Mouse (Mus musculus) cerebellum, adult (tissue): ENCODE results near the gene Defb29.

Source experiments
- ATAC-seq: cut with Nextera tagmentation; 2 replicates; pipeline ENCODE4 v1.9.2; 2017; ENCODE audit warnings: mild to moderate bottlenecking, moderate library complexity, mixed read lengths; ENCODE audit not compliant: insufficient number of reproducible peaks, low FRiP score, low TSS enrichment

The Defb29 gene

GRCm38 (mm10) chr2:152539944-152540710 lies at the start of gene Defb29:
Gene Defb29 (minus strand): TSS chr2:152540098.
- ATAC-seq, result no peak

GRCm38 (mm10) chr2:152589021-152589420 lies 49.1 kb upstream of the Defb29 start:
- ATAC-seq, result no peak

- no peak for ATAC-seq
These were observed 48.6 kb upstream of the Defb29 start for GRCm38 (mm10) chr2:152588450-152588849.

- ATAC-seq, result no peak
These were observed 47.1 kb upstream of the Defb29 start for GRCm38 (mm10) chr2:152586926-152587560.

GRCm38 (mm10) chr2:152580612-152581011 lies 40.7 kb upstream of the Defb29 start:
- no peak for ATAC-seq

- no peak for ATAC-seq
These were observed 40.2 kb upstream of the Defb29 start, which contains the start of gene Defb19 for GRCm38 (mm10) chr2:152580107-152580506. Gene Defb19 (minus strand): TSS chr2:152580312.

- no peak for ATAC-seq
These were observed 33.6 kb upstream of the Defb29 start for GRCm38 (mm10) chr2:152573484-152573883.

- no peak for ATAC-seq
These were observed 32.4 kb upstream of the Defb29 start, which contains the start of gene Defb21 for GRCm38 (mm10) chr2:152572114-152572794. Gene Defb21 (plus strand): TSS chr2:152572744.

- no peak for ATAC-seq
These were observed 30.4 kb upstream of the Defb29 start for GRCm38 (mm10) chr2:152570313-152570712.

GRCm38 (mm10) chr2:152569881-152570280 lies 30.0 kb upstream of the Defb29 start:
- ATAC-seq, result no peak

GRCm38 (mm10) chr2:152569038-152569437 lies 29.1 kb upstream of the Defb29 start, which contains the start of gene Gm17416:
Gene Gm17416 (plus strand): TSS chr2:152569338.
- no peak for ATAC-seq

- ATAC-seq, result no peak
These were observed 16.8 kb upstream of the Defb29 start for GRCm38 (mm10) chr2:152556655-152557054.

GRCm38 (mm10) chr2:152553774-152554423 lies 14.0 kb upstream of the Defb29 start:
- peak; percentile 74 for ATAC-seq

GRCm38 (mm10) chr2:152548124-152548523 lies 8.2 kb upstream of the Defb29 start:
- no peak for ATAC-seq

- ATAC-seq, result no peak
These were observed 4.8 kb upstream of the Defb29 start for GRCm38 (mm10) chr2:152544691-152545090.

- no peak for ATAC-seq
These were observed 3.6 kb upstream of the Defb29 start for GRCm38 (mm10) chr2:152543478-152543877.

- ATAC-seq, result no peak
These were observed 3.0 kb upstream of the Defb29 start for GRCm38 (mm10) chr2:152542897-152543296.

- ATAC-seq, result no peak
These were observed 2.1 kb upstream of the Defb29 start for GRCm38 (mm10) chr2:152541979-152542378.

GRCm38 (mm10) chr2:152517981-152518380 lies 21.9 kb downstream of the Defb29 start, which contains the start of gene Defb28:
Gene Defb28 (plus strand): TSS chr2:152518255.
- ATAC-seq, result no peak

GRCm38 (mm10) chr2:152516084-152516483 lies 23.8 kb downstream of the Defb29 start:
- ATAC-seq, result no peak
